Mouse (Mus musculus): ENCODE results near the gene Vezf1.

The Vezf1 gene

DNA sequence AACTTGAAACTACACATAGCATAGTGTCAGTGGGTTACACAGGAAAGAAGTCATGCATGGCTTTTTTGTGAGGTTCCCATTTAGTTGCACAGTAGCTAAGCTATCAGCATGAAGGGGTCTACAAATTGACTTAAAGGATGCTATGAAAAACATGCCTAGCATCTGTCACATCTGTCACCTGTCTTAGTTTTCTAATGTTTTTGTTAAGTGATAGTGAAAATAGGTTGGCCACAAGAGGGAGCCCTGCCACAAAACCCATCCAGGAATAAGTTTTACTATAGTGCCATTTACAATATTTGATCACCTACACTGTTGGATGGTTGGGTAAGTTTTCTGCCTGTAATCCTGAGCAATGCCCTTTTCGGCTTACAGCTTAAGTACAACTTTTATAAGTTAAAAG, 13.5 kb upstream of the Vezf1 start:
- DNase-seq (ENCODE audit: low spot score): peak; percentile 48

DNA sequence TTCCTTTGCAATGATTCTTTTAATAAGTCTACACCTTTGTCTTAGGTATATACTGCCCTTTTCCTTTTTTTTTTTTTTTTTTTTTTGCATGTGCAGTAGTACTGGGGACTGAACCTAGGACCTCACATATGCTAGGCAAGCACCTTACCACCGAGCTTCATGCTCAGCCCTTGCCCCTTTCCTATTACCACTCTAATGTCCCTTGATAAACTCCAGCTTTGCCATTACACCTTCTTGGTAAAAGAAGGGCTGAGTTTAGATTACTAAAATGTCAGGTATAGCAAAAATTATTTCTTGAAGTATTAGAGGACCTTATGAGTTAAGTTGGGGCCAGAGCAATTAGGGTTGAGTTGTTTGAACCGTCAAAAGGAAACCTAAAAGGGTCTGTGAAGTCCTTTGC, 12.3 kb upstream of the Vezf1 start:
- DNase-seq (ENCODE audit: low spot score): no peak

DNA sequence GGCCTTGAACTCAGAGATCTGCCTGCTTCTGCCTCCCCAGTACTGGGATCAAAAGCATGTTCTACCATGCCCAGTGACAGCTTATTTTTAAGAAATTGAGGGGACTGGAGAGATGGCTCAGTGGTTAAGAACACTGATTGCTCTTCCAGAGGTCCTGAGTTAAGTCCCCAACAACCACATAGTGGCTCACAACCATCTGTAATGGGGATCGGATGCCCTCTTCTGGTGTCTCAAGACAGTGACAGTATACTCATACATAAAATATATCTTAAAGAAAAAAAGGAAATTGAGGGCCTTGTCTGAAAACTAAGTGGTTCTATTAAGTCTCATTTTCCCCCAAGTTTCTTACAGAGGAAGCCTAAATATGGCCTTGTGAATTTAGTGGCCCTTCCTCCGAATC, 10.3 kb upstream of the Vezf1 start:
- DNase-seq (ENCODE audit: low spot score): no peak

GRCm38 (mm10) chr11:88059141-88059540, 8.9 kb upstream of the Vezf1 start:
- DNase-seq (ENCODE audit: low spot score): no peak

GRCm38 (mm10) chr11:88061892-88062625, 6.0 kb upstream of the Vezf1 start:
- DNase-seq (ENCODE audit: low spot score): no peak

- no peak for DNase-seq (ENCODE audit: low spot score)
Observed at GRCm38 (mm10) chr11:88065732-88066131, 2.3 kb upstream of the Vezf1 start.

DNA sequence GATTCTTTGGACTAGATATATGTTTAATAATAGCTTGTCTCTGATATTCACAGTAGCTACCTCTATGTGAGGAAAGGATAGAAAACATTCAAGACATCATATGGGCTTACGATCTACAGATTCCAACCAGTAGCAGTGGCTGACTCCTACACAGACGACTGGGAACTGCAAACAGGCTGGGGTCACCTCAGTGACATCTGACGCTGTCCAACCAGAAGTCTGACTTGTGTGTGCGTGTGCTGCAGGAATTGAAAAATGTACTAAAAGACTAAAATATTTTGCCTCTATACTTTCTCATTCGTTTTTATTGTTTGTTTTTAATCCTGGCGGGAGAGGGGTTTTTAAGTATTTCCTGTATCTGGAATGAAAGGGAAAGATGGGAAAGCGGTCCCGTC, 891 bp upstream of the Vezf1 start:
- DNase-seq (ENCODE audit: low spot score): no peak

GRCm38 (mm10) chr11:88068411-88069245, 549 bp downstream of the Vezf1 start:
- DNase-seq (ENCODE audit: low spot score): peak; percentile 67

DNA sequence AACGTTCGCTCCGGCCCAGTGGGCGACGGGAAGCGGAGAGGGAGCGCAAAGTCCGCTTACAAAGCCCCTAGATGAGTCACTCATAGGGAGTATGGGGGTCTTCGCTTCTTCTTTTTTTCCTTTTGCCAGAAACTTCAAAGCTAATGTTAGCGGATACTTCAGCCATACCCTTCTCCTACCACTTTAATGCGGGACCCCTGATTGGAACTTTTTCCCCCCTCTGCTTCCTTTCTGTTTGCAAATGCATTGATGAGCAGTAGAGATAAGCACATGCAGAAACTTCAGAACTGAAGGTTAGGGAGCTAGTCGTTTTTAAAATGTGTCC, 1.1 kb downstream of the Vezf1 start:
- no peak for DNase-seq (ENCODE audit: low spot score)

DNA sequence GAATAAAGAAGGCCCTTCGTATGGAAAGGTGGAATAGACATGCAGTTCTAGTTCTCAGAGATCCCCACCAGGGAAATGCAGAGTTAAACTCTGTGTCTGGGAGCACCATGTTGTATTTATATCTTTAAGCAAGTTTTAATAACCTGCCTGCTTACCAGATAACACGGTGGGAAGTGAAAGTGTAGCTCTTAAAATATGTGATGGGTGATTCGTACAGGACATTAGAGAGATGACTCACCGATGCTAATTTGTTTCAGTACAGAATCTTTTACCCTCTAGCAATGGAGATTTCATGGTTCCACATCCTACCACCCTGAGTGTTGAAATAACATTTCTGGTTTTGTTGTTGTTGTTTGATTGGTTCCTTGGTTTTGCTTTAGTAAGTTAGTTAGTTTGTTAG, 2.3 kb downstream of the Vezf1 start:
- DNase-seq (ENCODE audit: low spot score): no peak

DNA sequence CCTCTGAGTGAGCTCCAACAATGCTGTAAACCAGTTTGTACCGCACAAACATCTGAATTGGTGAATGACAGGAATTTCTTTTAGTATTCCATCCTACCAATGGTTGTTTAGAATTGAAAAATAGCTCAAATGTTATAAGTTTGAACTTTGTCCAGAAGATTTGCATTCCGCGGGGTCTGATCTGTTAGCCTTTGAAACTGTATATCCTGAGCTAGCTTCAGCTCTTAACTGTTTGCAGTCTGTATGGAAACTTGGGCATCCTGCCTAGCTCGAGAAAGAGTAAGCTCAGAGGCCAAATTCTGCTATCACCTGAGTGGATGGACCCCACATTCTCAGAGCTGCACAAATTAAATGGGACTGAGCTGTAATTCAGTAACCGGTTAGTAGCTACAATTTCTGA, 3.0 kb downstream of the Vezf1 start:
- no peak for DNase-seq (ENCODE audit: low spot score)

GRCm38 (mm10) chr11:88073343-88073875, 5.3 kb downstream of the Vezf1 start:
- no peak for DNase-seq (ENCODE audit: low spot score)

DNA sequence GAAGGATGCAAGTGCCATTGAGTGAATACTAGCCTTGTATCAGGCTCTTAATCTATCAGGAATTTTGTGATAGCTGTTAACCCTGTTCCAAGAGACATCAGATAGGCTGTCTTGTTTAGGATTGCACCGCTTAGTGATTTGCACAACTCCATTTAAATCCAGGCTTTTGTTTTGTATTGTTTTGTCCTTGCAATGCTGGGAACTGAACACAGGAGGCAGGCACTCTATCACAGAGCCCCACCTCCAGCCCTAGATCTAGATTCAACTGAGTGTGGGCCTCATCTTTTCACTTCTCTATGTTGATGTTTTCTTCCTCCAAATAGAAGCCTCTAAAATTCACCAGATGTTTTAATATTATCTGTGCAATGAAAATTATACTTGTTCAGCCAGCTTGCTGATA, 7.6 kb downstream of the Vezf1 start:
- DNase-seq (ENCODE audit: low spot score): no peak

GRCm38 (mm10) chr11:88076394-88076793, 8.3 kb downstream of the Vezf1 start:
- DNase-seq (ENCODE audit: low spot score): no peak

DNA sequence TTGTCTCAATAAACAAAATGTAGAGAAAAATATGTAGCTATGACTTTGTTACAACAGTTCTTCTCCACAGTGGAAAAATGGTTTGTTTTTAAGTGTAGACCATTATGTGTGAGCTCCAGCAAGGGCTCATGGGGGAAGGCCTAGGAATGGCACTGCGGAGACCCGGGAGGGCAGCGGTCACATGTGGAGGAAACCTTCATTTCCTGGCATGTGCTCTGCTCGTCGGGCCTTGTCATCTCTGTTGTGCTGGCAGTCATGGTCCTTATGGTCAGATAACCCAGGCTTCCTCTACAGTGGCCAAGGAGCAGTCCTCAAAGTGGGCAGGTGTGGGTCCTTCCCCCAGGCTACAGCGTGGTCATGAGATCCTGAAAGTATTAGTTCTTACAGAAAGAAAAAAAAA, 15.6 kb downstream of the Vezf1 start:
- DNase-seq (ENCODE audit: low spot score): no peak

DNA sequence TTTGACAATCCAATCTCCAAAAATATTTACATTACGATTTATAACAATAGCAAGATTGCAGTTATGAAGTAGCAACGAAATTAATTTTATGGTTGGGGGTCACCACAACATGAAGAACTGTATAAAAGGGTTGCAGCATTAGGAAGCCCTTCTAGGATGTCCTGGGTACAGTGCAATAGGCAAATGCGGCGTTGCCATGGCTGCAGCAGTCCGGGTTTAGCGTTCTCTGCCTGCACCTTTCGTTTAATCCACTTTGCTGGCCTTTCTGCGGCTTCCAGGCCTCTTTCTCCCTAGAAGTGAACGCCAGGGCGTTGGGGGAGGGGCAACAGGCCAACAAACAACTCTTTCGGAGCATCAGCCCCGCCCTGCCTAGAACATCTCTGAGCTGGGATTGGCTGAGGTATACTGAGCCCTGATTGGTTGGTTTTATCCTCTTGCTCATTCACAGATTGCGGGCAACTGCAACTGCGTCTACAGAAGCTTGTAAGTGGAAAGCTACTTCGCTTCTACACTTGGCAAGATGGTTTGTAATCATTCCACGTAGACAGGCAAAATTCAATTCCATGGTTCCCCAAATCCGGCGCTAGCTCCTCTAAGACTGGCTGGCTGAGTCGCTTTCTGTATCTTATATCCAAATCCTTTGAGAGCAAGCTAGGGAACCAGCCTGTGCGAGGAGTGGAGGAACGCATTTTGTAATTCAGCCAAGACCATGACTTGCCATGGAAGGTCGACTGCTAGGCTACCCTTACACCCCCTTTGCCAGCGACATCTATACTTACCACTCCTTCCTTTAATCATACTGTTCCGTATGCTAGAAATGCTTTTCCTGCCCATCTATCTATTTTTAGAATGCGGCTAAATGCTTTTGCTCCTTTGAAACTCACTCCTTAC, 18.9 kb downstream of the Vezf1 start:
- DNase-seq (ENCODE audit: low spot score): peak; percentile 78

- no peak for DNase-seq (ENCODE audit: low spot score)
Observed at GRCm38 (mm10) chr11:88089150-88089549, 21.1 kb downstream of the Vezf1 start.

- DNase-seq (ENCODE audit: low spot score): no peak
Observed at GRCm38 (mm10) chr11:88090293-88090692, 22.2 kb downstream of the Vezf1 start.

DNA sequence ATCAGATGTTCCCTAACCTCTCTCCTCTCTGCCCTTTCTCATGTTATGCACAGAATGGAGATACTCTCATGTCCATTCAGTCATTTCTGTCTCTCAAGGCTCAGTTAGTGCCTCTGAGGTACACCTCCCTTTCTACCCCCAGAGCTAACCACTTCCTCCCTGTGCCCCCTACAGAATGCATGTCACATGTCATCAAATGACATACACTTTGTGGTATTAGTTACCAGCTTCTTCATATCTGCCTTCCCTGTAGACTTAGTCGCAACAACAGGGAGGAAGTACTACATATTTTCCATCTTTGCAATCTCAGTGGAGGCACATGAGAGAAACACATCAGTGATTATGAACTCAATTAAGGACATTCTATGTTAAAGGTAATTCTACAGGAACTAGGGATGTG, 23.9 kb downstream of the Vezf1 start:
- no peak for DNase-seq (ENCODE audit: low spot score)

DNA sequence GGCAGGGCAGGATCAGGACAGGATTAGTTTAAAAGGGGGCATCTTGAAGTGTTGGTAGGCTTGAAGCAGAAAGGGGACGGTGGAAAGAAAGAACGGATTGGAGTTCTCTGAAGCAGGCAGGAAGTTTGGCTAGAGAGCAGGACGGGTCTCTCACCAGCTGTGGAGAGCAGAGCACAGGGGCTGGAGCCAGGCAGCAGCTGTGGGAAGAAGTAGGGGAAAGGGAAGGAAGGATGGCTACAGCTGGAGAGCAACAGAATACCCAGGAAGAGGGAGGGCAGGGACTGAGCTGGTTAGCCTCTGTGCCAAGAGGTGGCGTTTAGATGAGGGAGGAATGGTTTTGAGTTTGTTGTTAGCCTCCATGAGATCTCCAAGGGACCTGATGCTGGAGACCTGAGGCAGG, 29.1 kb downstream of the Vezf1 start:
- DNase-seq (ENCODE audit: low spot score): no peak

DNA sequence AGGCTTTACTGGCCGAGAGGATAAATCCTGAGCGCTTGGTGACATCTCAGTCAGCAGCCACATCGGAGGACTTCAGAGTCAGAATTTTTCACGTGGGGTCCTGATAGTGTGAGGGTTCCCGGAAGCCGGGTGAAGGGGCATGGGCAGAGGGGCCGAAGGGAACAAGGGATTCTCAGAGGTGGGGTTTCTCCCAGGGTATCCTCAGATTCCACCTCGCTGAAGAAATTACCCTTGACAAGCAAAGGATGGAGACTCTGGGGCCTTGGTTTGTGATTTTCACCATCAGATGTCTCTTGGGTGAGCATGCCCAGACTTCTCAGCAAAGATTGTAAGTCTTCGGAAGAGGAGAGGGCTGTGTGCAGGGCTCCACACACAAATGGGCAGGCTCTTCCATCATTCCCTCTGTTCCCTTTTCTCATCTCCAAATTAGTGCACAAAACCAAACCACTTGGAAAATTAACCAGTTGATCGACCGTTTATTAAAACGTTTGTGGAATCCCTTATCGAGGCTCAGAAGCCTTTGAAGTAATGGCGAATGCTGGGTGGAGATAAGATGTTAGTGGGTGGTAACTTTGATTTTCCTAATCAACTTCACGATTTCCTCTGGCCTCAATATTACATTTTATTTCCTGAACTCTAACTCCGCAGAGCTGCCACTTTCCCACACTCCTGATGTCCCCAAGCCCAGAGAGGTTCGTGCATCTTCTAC, 30.1 kb downstream of the Vezf1 start, which contains the start of gene Cuedc1:
Gene Cuedc1 (plus strand): TSS at position 38 of the 709 bp plus-strand sequence.
- DNase-seq (ENCODE audit: low spot score): no peak
